Mouse (Mus musculus) C2C12 (cell line): ENCODE measurements around the gene Dennd6a.

ENCODE experiments used
- CTCF ChIP-seq: IDR thresholded peaks from one replicate; pipeline ENCODE4 v1.5.1; 2011; ENCODE audit not compliant: control insufficient read depth, insufficient read depth, insufficient read length
- MAX ChIP-seq: IDR thresholded peaks from one replicate; pipeline ENCODE4 v1.6.1; 2011; ENCODE audit warnings: mild to moderate bottlenecking, control low read depth
- USF1 ChIP-seq: IDR thresholded peaks from one replicate; pipeline ENCODE4 v1.6.1; 2011; ENCODE audit warnings: low read depth, mild to moderate bottlenecking, control low read depth, moderate library complexity

DNA sequence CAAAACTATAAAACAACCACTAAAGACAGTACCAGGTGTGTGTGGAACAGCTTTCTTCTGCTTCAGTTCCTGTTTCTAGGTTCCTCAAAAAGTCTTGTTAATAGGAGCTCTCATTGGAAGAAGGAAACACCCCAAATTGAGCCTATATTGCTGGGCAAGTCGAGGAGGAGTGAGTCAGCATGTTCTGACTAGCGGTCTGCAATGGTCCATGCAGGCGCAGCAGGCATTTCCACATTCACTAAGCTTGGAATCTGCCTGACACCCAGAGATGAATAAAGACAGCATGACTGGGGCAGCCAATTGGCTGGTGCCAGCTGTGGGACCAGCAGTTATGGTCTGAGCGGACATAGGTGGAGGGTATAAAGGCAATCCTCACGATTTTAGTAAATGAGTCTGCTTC is 102.1 kb downstream of the Dennd6a start:
- TF ChIP-seq CTCF, result no peak
- TF ChIP-seq USF1, result no peak
- no peak for TF ChIP-seq MAX
